Mouse (Mus musculus): ENCODE results near the gene Col6a5. TPM values are rescaled to one million over a fixed set of nuclear protein-coding genes. Genes with fewer than 3 reads are reported as not detected.

The Col6a5 gene
- polyA plus RNA-seq, 2 experiments, result 1.1 to 2.8 TPM

GRCm38 (mm10) chr9:105971351-105971894, 11.0 kb upstream of the Col6a5 start:
- Histone ChIP-seq H3K9ac (ENCODE audit: low read depth, low read length, severe bottlenecking) (no peak overlapping the region), H3K36me3 (ENCODE audit: control insufficient read depth, insufficient read depth, low read length) (no peaks in the 10 kb centered on the region), H3K4me2 (replicated peaks; ENCODE audit: low read depth, low read length, severe bottlenecking) (no peak overlapping the region), H3K27ac (replicated peaks; ENCODE audit: low read depth, low read length) (no peak overlapping the region), H3K9me3 (ENCODE audit: control insufficient read depth, low read length) (no peaks in the 10 kb centered on the region), H3K4me3 (replicated peaks; ENCODE audit: low read length) (no peak overlapping the region), H3K4me1 (ENCODE audit: control insufficient read depth, insufficient read depth, low read length) (no peaks in the 10 kb centered on the region), H3K27me3 (ENCODE audit: control insufficient read depth, insufficient read depth, low read length) (no peaks in the 10 kb centered on the region)
- 91% methylated on average over 14 of the region's 14 CpGs for WGBS
- TF ChIP-seq POLR2A (IDR thresholded peaks at IDR 0.05; ENCODE audit: borderline replicate concordance, extremely low read depth, insufficient read depth, insufficient read length), result no peak
- DNase-seq (ENCODE audit: low spot score), result no peak
- no peak for ATAC-seq (ENCODE audit: low FRiP score, low read depth)

DNA sequence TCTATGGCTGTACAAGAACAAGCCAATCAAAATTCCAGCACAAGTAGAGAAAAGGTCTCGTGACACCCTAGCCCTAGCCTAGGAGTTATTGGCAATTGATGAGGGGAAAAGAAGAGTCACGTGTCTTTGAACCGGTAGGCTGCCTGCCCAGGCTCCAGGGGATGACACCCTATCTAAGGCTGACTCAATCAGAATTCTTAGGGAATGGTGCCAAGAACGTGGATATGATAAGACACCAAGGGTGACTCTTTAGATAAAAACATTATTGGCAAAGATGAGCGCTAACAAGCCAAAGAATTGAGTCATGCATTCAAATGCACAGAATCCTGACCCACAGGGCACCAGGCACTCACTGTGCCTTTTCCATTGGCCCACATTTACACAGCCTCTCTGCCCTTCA, 10.5 kb upstream of the Col6a5 start:
- H3K4me3 ChIP-seq (replicated peaks; ENCODE audit: low read length), result no peak overlapping the region
- no peaks in the 10 kb centered on the region for H3K9me3 ChIP-seq (ENCODE audit: control insufficient read depth, low read length)
- 75% methylated on average over 5 of the region's 5 CpGs for WGBS
- H3K4me2 ChIP-seq (replicated peaks; ENCODE audit: low read depth, low read length, severe bottlenecking), result no peak overlapping the region
- no peak overlapping the region for H3K27ac ChIP-seq (replicated peaks; ENCODE audit: low read depth, low read length)
- no peak for TF ChIP-seq POLR2A (IDR thresholded peaks at IDR 0.05; ENCODE audit: borderline replicate concordance, extremely low read depth, insufficient read depth, insufficient read length)
- no peaks in the 10 kb centered on the region for H3K4me1 ChIP-seq (ENCODE audit: control insufficient read depth, insufficient read depth, low read length)
- no peaks in the 10 kb centered on the region for H3K36me3 ChIP-seq (ENCODE audit: control insufficient read depth, insufficient read depth, low read length)
- no peak for DNase-seq (ENCODE audit: low spot score)
- no peaks in the 10 kb centered on the region for H3K27me3 ChIP-seq (ENCODE audit: control insufficient read depth, insufficient read depth, low read length)
- no peak overlapping the region for H3K9ac ChIP-seq (ENCODE audit: low read depth, low read length, severe bottlenecking)
- ATAC-seq (ENCODE audit: low FRiP score, low read depth), result no peak

DNA sequence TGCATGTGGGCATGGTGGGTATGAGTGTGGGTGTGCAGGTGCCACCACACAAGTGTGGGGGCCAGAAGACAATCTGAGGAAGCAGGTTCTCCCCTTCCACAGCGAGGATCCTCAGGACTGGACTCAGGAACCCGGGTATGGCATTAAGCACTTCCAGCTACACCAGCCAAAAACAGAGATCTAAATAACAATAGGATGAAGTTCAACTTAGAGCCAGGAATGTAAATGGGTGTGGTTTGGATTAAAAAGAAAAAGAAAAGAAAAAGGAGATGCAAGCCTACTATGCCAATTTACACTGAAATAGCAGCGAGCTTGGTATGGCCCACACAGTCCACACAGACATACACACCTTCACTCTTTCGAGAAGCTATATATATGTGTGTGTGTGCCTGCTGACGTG, 7.5 kb upstream of the Col6a5 start:
- Histone ChIP-seq H3K9me3 (ENCODE audit: control insufficient read depth, low read length) (no peaks in the 10 kb centered on the region), H3K4me3 (replicated peaks; ENCODE audit: low read length) (no peak overlapping the region), H3K36me3 (ENCODE audit: control insufficient read depth, insufficient read depth, low read length) (no peaks in the 10 kb centered on the region), H3K4me2 (replicated peaks; ENCODE audit: low read depth, low read length, severe bottlenecking) (no peak overlapping the region), H3K27me3 (ENCODE audit: control insufficient read depth, insufficient read depth, low read length) (no peaks in the 10 kb centered on the region), H3K27ac (replicated peaks; ENCODE audit: low read depth, low read length) (no peak overlapping the region), H3K9ac (ENCODE audit: low read depth, low read length, severe bottlenecking) (no peak overlapping the region), H3K4me1 (ENCODE audit: control insufficient read depth, insufficient read depth, low read length) (no peaks in the 10 kb centered on the region)
- DNase-seq (ENCODE audit: low spot score) (no peak), ATAC-seq (ENCODE audit: low FRiP score, low read depth) (no peak)
- WGBS, result 74% methylated on average over 5 of the region's 5 CpGs
- no peak for TF ChIP-seq POLR2A (IDR thresholded peaks at IDR 0.05; ENCODE audit: borderline replicate concordance, extremely low read depth, insufficient read depth, insufficient read length)

DNA sequence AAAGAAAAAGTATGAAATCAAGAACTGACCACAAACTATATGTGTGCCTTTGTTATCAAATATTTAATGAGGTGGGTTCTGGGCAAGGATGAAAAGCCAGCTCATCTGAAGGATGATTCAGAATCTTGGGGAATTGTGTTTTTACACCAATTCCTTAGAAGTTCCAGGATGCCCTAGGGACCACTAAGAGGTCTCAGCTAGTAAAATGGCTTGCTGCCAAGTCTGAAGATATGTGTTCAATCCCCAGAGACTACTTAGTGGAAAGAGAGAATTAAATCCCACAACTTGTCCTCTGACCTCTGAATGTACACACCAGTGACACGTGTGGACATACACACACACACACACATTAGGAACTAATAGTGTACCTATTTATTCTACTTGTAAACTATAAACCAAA, 1.3 kb downstream of the Col6a5 start:
- Histone ChIP-seq H3K4me1 (ENCODE audit: control insufficient read depth, insufficient read depth, low read length) (peaks cover 7% of the 10 kb centered on the region), H3K4me2 (replicated peaks; ENCODE audit: low read depth, low read length, severe bottlenecking) (no peak overlapping the region), H3K9ac (ENCODE audit: low read depth, low read length, severe bottlenecking) (no peak overlapping the region), H3K36me3 (ENCODE audit: control insufficient read depth, insufficient read depth, low read length) (no peaks in the 10 kb centered on the region), H3K9me3 (ENCODE audit: control insufficient read depth, low read length) (no peaks in the 10 kb centered on the region), H3K4me3 (replicated peaks; ENCODE audit: low read length) (no peak overlapping the region), H3K27ac (replicated peaks; ENCODE audit: low read depth, low read length) (no peak overlapping the region), H3K27me3 (ENCODE audit: control insufficient read depth, insufficient read depth, low read length) (no peaks in the 10 kb centered on the region)
- WGBS, result 53% methylated on average over 1 of the region's 1 CpGs
- no peak for TF ChIP-seq POLR2A (IDR thresholded peaks at IDR 0.05; ENCODE audit: borderline replicate concordance, extremely low read depth, insufficient read depth, insufficient read length)
- ATAC-seq (ENCODE audit: low FRiP score, low read depth) (no peak), DNase-seq (ENCODE audit: low spot score) (no peak)

DNA sequence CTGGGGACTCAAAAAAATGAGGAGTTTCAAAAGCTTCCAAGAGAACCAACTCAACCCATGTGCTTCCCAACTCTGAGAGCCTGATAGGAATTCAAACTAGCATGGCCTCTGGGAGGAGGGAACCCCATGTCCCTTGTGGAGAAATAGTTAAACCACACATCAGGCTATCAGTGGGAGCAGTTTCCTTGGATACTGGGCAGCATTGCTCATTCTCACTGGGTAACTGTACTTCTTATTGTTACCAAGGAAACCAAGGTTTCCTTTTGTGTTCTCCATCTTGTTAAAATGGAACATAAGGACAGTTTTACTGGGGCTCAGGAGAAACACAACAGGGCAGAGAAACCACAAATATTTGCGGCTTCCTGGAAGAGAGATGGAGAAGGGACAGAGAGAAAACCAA, 10.7 kb downstream of the Col6a5 start:
- no peaks in the 10 kb centered on the region for H3K9me3 ChIP-seq (ENCODE audit: control insufficient read depth, low read length)
- H3K4me2 ChIP-seq (replicated peaks; ENCODE audit: low read depth, low read length, severe bottlenecking), result no peak overlapping the region
- H3K4me3 ChIP-seq (replicated peaks; ENCODE audit: low read length), result no peak overlapping the region
- H3K9ac ChIP-seq (ENCODE audit: low read depth, low read length, severe bottlenecking), result no peak overlapping the region
- no peaks in the 10 kb centered on the region for H3K4me1 ChIP-seq (ENCODE audit: control insufficient read depth, insufficient read depth, low read length)
- H3K36me3 ChIP-seq (ENCODE audit: control insufficient read depth, insufficient read depth, low read length), result no peaks in the 10 kb centered on the region
- DNase-seq (ENCODE audit: low spot score), result no peak
- no peaks in the 10 kb centered on the region for H3K27me3 ChIP-seq (ENCODE audit: control insufficient read depth, insufficient read depth, low read length)
- no peak overlapping the region for H3K27ac ChIP-seq (replicated peaks; ENCODE audit: low read depth, low read length)
- no peak for TF ChIP-seq POLR2A (IDR thresholded peaks at IDR 0.05; ENCODE audit: borderline replicate concordance, extremely low read depth, insufficient read depth, insufficient read length)
- no peak for ATAC-seq (ENCODE audit: low FRiP score, low read depth)
- WGBS, result 91% methylated on average over 1 of the region's 1 CpGs

GRCm38 (mm10) chr9:105947577-105947976, 12.9 kb downstream of the Col6a5 start:
- ATAC-seq (ENCODE audit: low FRiP score, low read depth) (no peak), DNase-seq (ENCODE audit: low spot score) (no peak)
- WGBS, result 75% methylated on average over 3 of the region's 3 CpGs
- Histone ChIP-seq H3K4me1 (ENCODE audit: control insufficient read depth, insufficient read depth, low read length) (no peaks in the 10 kb centered on the region), H3K36me3 (ENCODE audit: control insufficient read depth, insufficient read depth, low read length) (no peaks in the 10 kb centered on the region), H3K9me3 (ENCODE audit: control insufficient read depth, low read length) (no peaks in the 10 kb centered on the region), H3K4me3 (replicated peaks; ENCODE audit: low read length) (no peak overlapping the region), H3K9ac (ENCODE audit: low read depth, low read length, severe bottlenecking) (no peak overlapping the region), H3K27me3 (ENCODE audit: control insufficient read depth, insufficient read depth, low read length) (no peaks in the 10 kb centered on the region), H3K27ac (replicated peaks; ENCODE audit: low read depth, low read length) (no peak overlapping the region), H3K4me2 (replicated peaks; ENCODE audit: low read depth, low read length, severe bottlenecking) (no peak overlapping the region)
- no peak for TF ChIP-seq POLR2A (IDR thresholded peaks at IDR 0.05; ENCODE audit: borderline replicate concordance, extremely low read depth, insufficient read depth, insufficient read length)
